8 mouse cellular contexts compared by ENCODE assay signal in genomic region chr11:80429009-80429475, GRCm38 (mm10). TPM values are rescaled to one million over a fixed set of nuclear protein-coding genes. Genes with fewer than 3 reads are reported as not detected.
DNase-seq lines count a peak whose midpoint lies in the region; ATAC-seq and TF ChIP-seq lines count a peak whose summit lies in the region.

No protein-coding gene starts in this region.

- H3K27ac ChIP-seq in gastrocnemius, adult 2 months, result peak overlapping the region; percentile 98
- H3K27ac ChIP-seq in hindbrain, embryonic 16.5 days (ENCODE audit: low read depth, low read length), result peak overlapping the region; percentile 88
- H3K27ac ChIP-seq in limb, embryonic 15.5 days, result peak overlapping the region; percentile 91
- H3K27ac ChIP-seq in midbrain, embryonic 13.5 days, result peak overlapping the region; percentile 90
- peak overlapping the region; percentile 71 for H3K27ac ChIP-seq in stomach, embryonic 15.5 days

- peaks cover 7% of the 10 kb centered on the region for H3K4me1 ChIP-seq in hindbrain, embryonic 16.5 days (ENCODE audit: control insufficient read depth, insufficient read depth, low read depth, low read length)
- H3K4me1 ChIP-seq in limb, embryonic 15.5 days, result peaks cover 4% of the 10 kb centered on the region
- peaks cover 14% of the 10 kb centered on the region for H3K4me1 ChIP-seq in midbrain, embryonic 13.5 days (replicated peaks)
- peaks cover 4% of the 10 kb centered on the region; the same call in 1 of the 2 replicates for H3K4me1 ChIP-seq in stomach, embryonic 15.5 days

- in situ Hi-C loops in Patski (cut with MboI; ENCODE audit: low pct_unique_long_range_greater_than_20kb), result loop anchor here (5.0 kb wide), 1 partner anchor 233 kb away; no protein-coding TSS in a partner anchor

- WGBS in hindbrain, embryonic 16.5 days, result under 1% methylated on average over 36 of the region's 37 CpGs
- WGBS in limb, embryonic 15.5 days, result under 1% methylated on average over 37 of the region's 37 CpGs
- under 1% methylated on average over 37 of the region's 37 CpGs for WGBS in midbrain, embryonic 13.5 days
- under 1% methylated on average over 37 of the region's 37 CpGs for WGBS in stomach, embryonic 15.5 days

- intact Hi-C loops in gastrocnemius, adult 2 months (cut with DNase I), result loop anchor here (2.0 kb wide), 1 partner anchor 242 kb away; no protein-coding TSS in a partner anchor

- no peaks in the 10 kb centered on the region for H3K9me3 ChIP-seq in hindbrain, embryonic 16.5 days (ENCODE audit: control insufficient read depth, low read length)
- H3K9me3 ChIP-seq in limb, embryonic 15.5 days, result no peaks in the 10 kb centered on the region
- H3K9me3 ChIP-seq in midbrain, embryonic 13.5 days, result no peaks in the 10 kb centered on the region
- H3K9me3 ChIP-seq in stomach, embryonic 15.5 days, result no peaks in the 10 kb centered on the region

- POLR2A ChIA-PET in Patski (lab: Charles Lee), result interaction anchor here (0.6 to 1.0 kb wide), 3 partner anchors 8 to 804 kb away, joined by 3 to 7 read pairs (median 6); no protein-coding TSS in a partner anchor

- no peaks in the 10 kb centered on the region for H3K27me3 ChIP-seq in Patski
- no peaks in the 10 kb centered on the region for H3K27me3 ChIP-seq in hindbrain, embryonic 16.5 days (replicated peaks; ENCODE audit: control insufficient read depth, insufficient read depth, low read length)
- no peaks in the 10 kb centered on the region for H3K27me3 ChIP-seq in limb, embryonic 15.5 days
- no peaks in the 10 kb centered on the region for H3K27me3 ChIP-seq in midbrain, embryonic 13.5 days
- no peaks in the 10 kb centered on the region for H3K27me3 ChIP-seq in stomach, embryonic 15.5 days (replicated peaks)

- peaks cover 13% of the 10 kb centered on the region for H3K36me3 ChIP-seq in hindbrain, embryonic 16.5 days (ENCODE audit: control insufficient read depth, insufficient read depth, low read length)
- H3K36me3 ChIP-seq in limb, embryonic 15.5 days, result peaks cover 19% of the 10 kb centered on the region
- H3K36me3 ChIP-seq in midbrain, embryonic 13.5 days, result peaks cover 21% of the 10 kb centered on the region
- peaks cover 11% of the 10 kb centered on the region; the same call in 1 of the 2 replicates for H3K36me3 ChIP-seq in stomach, embryonic 15.5 days

- CTCF ChIA-PET in Patski (lab: Charles Lee), result interaction anchor here (1.1 to 1.6 kb wide), 3 partner anchors 10 to 20 kb away, joined by 4 to 5 read pairs (median 4); no protein-coding TSS in a partner anchor

- peak; percentile 31 for ATAC-seq in Patski
- ATAC-seq in erythroblast, adult 5-6 weeks (replicated peaks; ENCODE audit: low FRiP score, poor library complexity, severe bottlenecking), result peak; percentile 54
- ATAC-seq in hindbrain, embryonic 16.5 days, result no peak
- no peak for ATAC-seq in limb, embryonic 15.5 days (ENCODE audit: insufficient number of reproducible peaks, low FRiP score, low TSS enrichment, low read depth)
- ATAC-seq in midbrain, embryonic 13.5 days, result no peak
- peak; percentile 34 for ATAC-seq in stomach, embryonic 15.5 days (ENCODE audit: insufficient read depth, low FRiP score, low read depth)

- H3K4me2 ChIP-seq in hindbrain, embryonic 16.5 days (ENCODE audit: low read length), result peak overlapping the region; percentile 91
- H3K4me2 ChIP-seq in limb, embryonic 15.5 days, result peak overlapping the region; percentile 69
- peak overlapping the region; percentile 92 for H3K4me2 ChIP-seq in midbrain, embryonic 13.5 days (replicated peaks)
- peak overlapping the region; percentile 75 for H3K4me2 ChIP-seq in stomach, embryonic 15.5 days

- H3K4me3 ChIP-seq in gastrocnemius, adult 2 months, result peak overlapping the region; percentile 85
- peak overlapping the region; percentile 77 for H3K4me3 ChIP-seq in hindbrain, embryonic 16.5 days (ENCODE audit: low read length)
- H3K4me3 ChIP-seq in limb, embryonic 15.5 days, result peak overlapping the region; percentile 97
- peak overlapping the region; percentile 93 for H3K4me3 ChIP-seq in midbrain, embryonic 13.5 days (replicated peaks)
- H3K4me3 ChIP-seq in stomach, embryonic 15.5 days (replicated peaks), result peak overlapping the region; percentile 95

- DNase-seq in gastrocnemius, adult 2 months, result no peak
- DNase-seq in gastrocnemius, postnatal 10 days, result no peak
- no peak for DNase-seq in Patski (ENCODE audit: low read depth, low spot score)

- peak overlapping the region; percentile 85 for H3K9ac ChIP-seq in hindbrain, embryonic 16.5 days (ENCODE audit: low read depth, low read length)
- peak overlapping the region; percentile 96 for H3K9ac ChIP-seq in limb, embryonic 15.5 days
- H3K9ac ChIP-seq in midbrain, embryonic 13.5 days (replicated peaks), result peak overlapping the region; percentile 93
- H3K9ac ChIP-seq in stomach, embryonic 15.5 days, result peak overlapping the region; percentile 87

- TF ChIP-seq CTCF in gastrocnemius, adult 2 months (IDR thresholded peaks at IDR 0.05), result no peak
- TF ChIP-seq CTCF in Patski (IDR thresholded peaks at IDR 0.05), result no peak

RNA-seq across cellular contexts. Expression of gene Psmd11, which starts 0.6 kb away (rescaled TPM):
- total RNA-seq in gastrocnemius, adult 2 months (2021), result 100 to 1,000 TPM; 138 to 169 TPM
- total RNA-seq in gastrocnemius, postnatal 10 days (2021), result 100 to 1,000 TPM; 121 to 126 TPM
- 133 TPM for polyA plus RNA-seq in Patski (2021)
- 36.6 and 43.8 TPM in 2 replicates for total RNA-seq in erythroblast, adult 5-6 weeks (2015; ENCODE audit: low replicate concordance)
- total RNA-seq in erythroblast, adult 5-6 weeks (2017; ENCODE audit: low replicate concordance), result 41.2 and 53.1 TPM in 2 replicates
- 272 and 275 TPM in 2 replicates for polyA plus RNA-seq in hindbrain, embryonic 16.5 days (2015; fragmentation: Nextera tagmentation; extraction: Ambion mirVana)
- 292 and 301 TPM in 2 replicates for polyA plus RNA-seq in limb, embryonic 15.5 days (2015; fragmentation: Nextera tagmentation; extraction: Ambion mirVana)
- polyA plus RNA-seq in midbrain, embryonic 13.5 days (2015; fragmentation: Nextera tagmentation; extraction: Ambion mirVana), result 321 and 336 TPM in 2 replicates
- polyA plus RNA-seq in stomach, embryonic 15.5 days (2015; fragmentation: Nextera tagmentation; extraction: Ambion mirVana), result 252 and 285 TPM in 2 replicates

RNA-seq across cellular contexts. Expression of gene Zfp207, which starts 46.0 kb away (rescaled TPM):
- 10 to 100 TPM; 60.9 to 61.1 TPM for total RNA-seq in gastrocnemius, adult 2 months (2021)
- 10 to 100 TPM; 68.8 to 91.9 TPM for total RNA-seq in gastrocnemius, postnatal 10 days (2021)
- 160 TPM for polyA plus RNA-seq in Patski (2021)
- 409 and 448 TPM in 2 replicates for total RNA-seq in erythroblast, adult 5-6 weeks (2015; ENCODE audit: low replicate concordance)
- 409 and 414 TPM in 2 replicates for total RNA-seq in erythroblast, adult 5-6 weeks (2017; ENCODE audit: low replicate concordance)
- 159 and 176 TPM in 2 replicates for polyA plus RNA-seq in hindbrain, embryonic 16.5 days (2015; fragmentation: Nextera tagmentation; extraction: Ambion mirVana)
- polyA plus RNA-seq in limb, embryonic 15.5 days (2015; fragmentation: Nextera tagmentation; extraction: Ambion mirVana), result 193 and 196 TPM in 2 replicates
- 244 and 250 TPM in 2 replicates for polyA plus RNA-seq in midbrain, embryonic 13.5 days (2015; fragmentation: Nextera tagmentation; extraction: Ambion mirVana)
- polyA plus RNA-seq in stomach, embryonic 15.5 days (2015; fragmentation: Nextera tagmentation; extraction: Ambion mirVana), result 188 and 203 TPM in 2 replicates

RNA-seq across cellular contexts. Expression of gene Cdk5r1, which starts 47.8 kb away (rescaled TPM):
- under 1 TPM; 0.20 to 0.42 TPM for total RNA-seq in gastrocnemius, adult 2 months (2021)
- total RNA-seq in gastrocnemius, postnatal 10 days (2021), result 1 to 10 TPM; 5.5 to 7.2 TPM
- polyA plus RNA-seq in Patski (2021), result 1.5 TPM
- 0.19 and 1.3 TPM in 2 replicates for total RNA-seq in erythroblast, adult 5-6 weeks (2015; ENCODE audit: low replicate concordance)
- 1.3 and 1.7 TPM in 2 replicates for total RNA-seq in erythroblast, adult 5-6 weeks (2017; ENCODE audit: low replicate concordance)
- polyA plus RNA-seq in hindbrain, embryonic 16.5 days (2015; fragmentation: Nextera tagmentation; extraction: Ambion mirVana), result 77.3 and 81.1 TPM in 2 replicates
- polyA plus RNA-seq in limb, embryonic 15.5 days (2015; fragmentation: Nextera tagmentation; extraction: Ambion mirVana), result 2.3 and 3.2 TPM in 2 replicates
- 88.3 and 98.6 TPM in 2 replicates for polyA plus RNA-seq in midbrain, embryonic 13.5 days (2015; fragmentation: Nextera tagmentation; extraction: Ambion mirVana)
- 1.4 and 1.8 TPM in 2 replicates for polyA plus RNA-seq in stomach, embryonic 15.5 days (2015; fragmentation: Nextera tagmentation; extraction: Ambion mirVana)

RNA-seq across cellular contexts. Expression of gene 5730455P16Rik, which starts 51.2 kb away (rescaled TPM):
- total RNA-seq in gastrocnemius, adult 2 months (2021), result 10 to 100 TPM; 36.4 to 37.9 TPM
- 10 to 100 TPM; 25.5 to 25.9 TPM for total RNA-seq in gastrocnemius, postnatal 10 days (2021)
- 26.3 TPM for polyA plus RNA-seq in Patski (2021)
- total RNA-seq in erythroblast, adult 5-6 weeks (2015; ENCODE audit: low replicate concordance), result 0.84 and 0.96 TPM in 2 replicates
- total RNA-seq in erythroblast, adult 5-6 weeks (2017; ENCODE audit: low replicate concordance), result 3.8 and 4.0 TPM in 2 replicates
- 36.9 and 41.1 TPM in 2 replicates for polyA plus RNA-seq in hindbrain, embryonic 16.5 days (2015; fragmentation: Nextera tagmentation; extraction: Ambion mirVana)
- 21.2 and 21.6 TPM in 2 replicates for polyA plus RNA-seq in limb, embryonic 15.5 days (2015; fragmentation: Nextera tagmentation; extraction: Ambion mirVana)
- 32.2 and 36.7 TPM in 2 replicates for polyA plus RNA-seq in midbrain, embryonic 13.5 days (2015; fragmentation: Nextera tagmentation; extraction: Ambion mirVana)
- 18.1 and 20.5 TPM in 2 replicates for polyA plus RNA-seq in stomach, embryonic 15.5 days (2015; fragmentation: Nextera tagmentation; extraction: Ambion mirVana)

Comparison
In these comparisons a context has a peak if more than half of its experiments do, and no peak if none do; other contexts are left out.
1. ATAC-seq: peak in Patski (single experiment), erythroblast, adult 5-6 weeks (single experiment) and stomach, embryonic 15.5 days (single experiment); none in hindbrain, embryonic 16.5 days (single experiment), limb, embryonic 15.5 days (single experiment) and midbrain, embryonic 13.5 days (single experiment).
2. RNA of gene Cdk5r1, which starts 47.8 kb away (polyA plus RNA-seq): 88.3 to 98.6 TPM in midbrain, embryonic 13.5 days and 77.3 to 81.1 TPM in hindbrain, embryonic 16.5 days; 2.3 to 3.2 TPM in limb, embryonic 15.5 days, 1.4 to 1.8 TPM in stomach, embryonic 15.5 days and 1.5 TPM in Patski (single experiment); every median in the first group is over 10 times any median in the second.
3. Peak in every context shown above with its lines, with median percentiles within 50 percentile points of each other: H3K27ac ChIP-seq, H3K4me3 ChIP-seq, H3K4me2 ChIP-seq and H3K9ac ChIP-seq.